In genomic region chr17:31689606-31690005, GRCm38 (mm10) we compare ENCODE assay signal across 28 mouse cellular contexts. TPM values are rescaled to one million over a fixed set of nuclear protein-coding genes. Genes with fewer than 3 reads are reported as not detected.
DNase-seq lines count a peak whose midpoint lies in the region; ATAC-seq and TF ChIP-seq lines count a peak whose summit lies in the region.
"Had no signal": no experiment of that assay in that cellular context is flagged by ENCODE, and none has a peak within 500 bp of the region (broad histone marks: within the 10 kb centered on the region; RNA-seq: fewer than 3 reads in every experiment).

No protein-coding gene starts in this region.

- no peak for TF ChIP-seq CTCF in lung, postnatal 0 days (IDR thresholded peaks at IDR 0.05)

- 35% methylated on average over 1 of the region's 1 CpGs for WGBS in lung, postnatal 0 days

- H3K4me1 ChIP-seq in lung, postnatal 0 days (ENCODE audit: insufficient read depth, low read depth, low read length) = peaks cover 8% of the 10 kb centered on the region; the same call in 1 of the 2 replicates

- peak; percentile 47 for DNase-seq in kidney, adult 9 months
- DNase-seq in kidney, postnatal 14 days = no peak
- DNase-seq in lung, postnatal 0 days (ENCODE audit: low spot score) = peak; percentile 40
- DNase-seq in lung, postnatal 14 days = no peak
- no peak for DNase-seq in heart, postnatal 14 days
- DNase-seq in gastrocnemius, postnatal 10 days = no peak
- DNase-seq: adrenal gland, postnatal 14 days; B cell, adult 2 months; cerebellum, adult 2 months; cerebellum, postnatal 25 days; gastrocnemius, adult 2 months; liver, embryonic 13.5 days; thymus, adult 18-20 months; thymus, postnatal 36 days had no signal

- intact Hi-C loops in heart, postnatal 14 days (cut with DNase I) = loop anchor here (5.0 to 10.0 kb wide), 2 partner anchors 248 to 525 kb away; no protein-coding TSS in a partner anchor

- no peak overlapping the region for H3K4me2 ChIP-seq in lung, postnatal 0 days (replicated peaks; ENCODE audit: low read depth, low read length)
- H3K4me2 ChIP-seq: forebrain, embryonic 13.5 days; hindbrain, embryonic 15.5 days; liver, embryonic 13.5 days had no signal

- H3K27me3 ChIP-seq in lung, postnatal 0 days (replicated peaks; ENCODE audit: insufficient read depth, low read length) = no peaks in the 10 kb centered on the region
- H3K27me3 ChIP-seq: hindbrain, embryonic 15.5 days; liver, embryonic 13.5 days had no signal

- no peak overlapping the region for H3K9ac ChIP-seq in lung, postnatal 0 days (replicated peaks; ENCODE audit: low read depth)
- H3K9ac ChIP-seq: forebrain, embryonic 13.5 days; hindbrain, embryonic 15.5 days; liver, embryonic 13.5 days had no signal

- no peak for ATAC-seq in lung, postnatal 0 days
- ATAC-seq in granulocyte monocyte progenitor cell, adult 5-6 weeks (replicated peaks; ENCODE audit: poor library complexity, severe bottlenecking) = 0 out of 2 replicates have a peak, but pooled peaks have one; percentile 32
- ATAC-seq: forebrain, embryonic 13.5 days; midbrain, embryonic 16.5 days had no signal

- no peak for TF ChIP-seq EP300 in lung, postnatal 0 days (IDR thresholded peaks at IDR 0.05)

- H3K9me3 ChIP-seq in lung, postnatal 0 days (ENCODE audit: low read length) = no peaks in the 10 kb centered on the region
- H3K9me3 ChIP-seq: forebrain, embryonic 13.5 days; heart, embryonic 10.5 days; hindbrain, embryonic 15.5 days; limb, embryonic 10.5 days; liver, embryonic 13.5 days; midbrain, embryonic 10.5 days had no signal

- no peak overlapping the region for H3K27ac ChIP-seq in lung, postnatal 0 days (ENCODE audit: low read length)
- H3K27ac ChIP-seq: forebrain, embryonic 13.5 days; gastrocnemius, adult 2 months; heart, embryonic 10.5 days; hindbrain, embryonic 15.5 days; limb, embryonic 10.5 days; liver, embryonic 13.5 days; macrophage; midbrain, embryonic 10.5 days had no signal

- no peaks in the 10 kb centered on the region for H3K36me3 ChIP-seq in lung, postnatal 0 days (ENCODE audit: insufficient read depth, low read length)
- H3K36me3 ChIP-seq: heart, embryonic 10.5 days; hindbrain, embryonic 15.5 days; limb, embryonic 10.5 days; liver, embryonic 13.5 days; midbrain, embryonic 10.5 days had no signal

- no peak overlapping the region for H3K4me3 ChIP-seq in lung, postnatal 0 days (ENCODE audit: low read depth, low read length)
- H3K4me3 ChIP-seq: forebrain, embryonic 13.5 days; gastrocnemius, adult 2 months; heart, embryonic 10.5 days; hindbrain, embryonic 15.5 days; limb, embryonic 10.5 days; liver, embryonic 13.5 days; midbrain, embryonic 10.5 days had no signal

RNA-seq across cellular contexts. Expression of gene Cryaa, which starts 12.0 kb away (rescaled TPM):
- polyA plus RNA-seq in lung, postnatal 0 days (2015; fragmentation: Nextera tagmentation; extraction: Ambion mirVana) = 0.76 and 1.2 TPM in 2 replicates
- not detected in 2 replicates for total RNA-seq in granulocyte monocyte progenitor cell, adult 5-6 weeks (2014; fragmentation: Nextera tagmentation)
- not detected in 2 replicates for total RNA-seq in granulocyte monocyte progenitor cell, adult 5-6 weeks (2017)
- not detected for total RNA-seq in heart, postnatal 14 days (2021)
- not detected for total RNA-seq in gastrocnemius, postnatal 10 days (2021)
- total RNA-seq: adrenal gland, postnatal 14 days; gastrocnemius, adult 2 months; hematopoietic stem cell, adult 5-6 weeks; layer of hippocampus, adult 18-20 months; MEL had no signal
- polyA plus RNA-seq: forebrain, embryonic 13.5 days; gonadal fat pad, adult 2 months; heart, embryonic 10.5 days; kidney, embryonic 16.5 days; limb, embryonic 10.5 days; liver, embryonic 13.5 days; macrophage; midbrain, embryonic 10.5 days; stomach, embryonic 14.5 days had no signal

RNA-seq across cellular contexts. Expression of gene U2af1, which starts 30.9 kb away (rescaled TPM):
- 151 and 161 TPM in 2 replicates for polyA plus RNA-seq in lung, postnatal 0 days (2015; fragmentation: Nextera tagmentation; extraction: Ambion mirVana)
- 116 and 155 TPM in 2 replicates for total RNA-seq in granulocyte monocyte progenitor cell, adult 5-6 weeks (2014; fragmentation: Nextera tagmentation)
- 250 and 287 TPM in 2 replicates for total RNA-seq in granulocyte monocyte progenitor cell, adult 5-6 weeks (2017)
- 10 to 100 TPM; 82.0 to 82.2 TPM for total RNA-seq in heart, postnatal 14 days (2021)
- total RNA-seq in gastrocnemius, postnatal 10 days (2021) = 100 to 1,000 TPM; 114 to 120 TPM

RNA-seq across cellular contexts. Expression of gene Cbs, which starts 52.6 kb away (rescaled TPM):
- 1.2 and 1.4 TPM in 2 replicates for polyA plus RNA-seq in lung, postnatal 0 days (2015; fragmentation: Nextera tagmentation; extraction: Ambion mirVana)
- 0.28 and 4.8 TPM in 2 replicates for total RNA-seq in granulocyte monocyte progenitor cell, adult 5-6 weeks (2014; fragmentation: Nextera tagmentation)
- 0.57 and 0.99 TPM in 2 replicates for total RNA-seq in granulocyte monocyte progenitor cell, adult 5-6 weeks (2017)
- total RNA-seq in heart, postnatal 14 days (2021) = 1 to 10 TPM in 1 of 2 experiments, under 1 TPM in 1; 0.32 to 1.9 TPM
- total RNA-seq in gastrocnemius, postnatal 10 days (2021) = 1 to 10 TPM in 1 of 2 experiments, under 1 TPM in 1; 0.35 to 1.3 TPM
- total RNA-seq: hematopoietic stem cell, adult 5-6 weeks had no signal
- polyA plus RNA-seq: macrophage had no signal

Comparison
In these comparisons a context has a peak if more than half of its experiments do, and no peak if none do; other contexts are left out.
1. DNase-seq: peak in kidney, adult 9 months (single experiment) and lung, postnatal 0 days (single experiment); none in kidney, postnatal 14 days (single experiment), lung, postnatal 14 days (single experiment), heart, postnatal 14 days (0 of 2) and gastrocnemius, postnatal 10 days (single experiment).